Mouse (Mus musculus): ENCODE results near the gene Enc1. TPM values are rescaled to one million over a fixed set of nuclear protein-coding genes. Genes with fewer than 3 reads are reported as not detected.

Enc1 gene
- polyA plus RNA-seq, 1 experiment from 2014 or later: 3.5 TPM

- 76% methylated on average over 7 of the region's 7 CpGs for WGBS
- Histone ChIP-seq H3K4me2 (replicated peaks; ENCODE audit: low read depth) (no peak overlapping the region), H3K4me1 (replicated peaks; ENCODE audit: control insufficient read depth, insufficient read depth) (no peaks in the 10 kb centered on the region), H3K27ac (replicated peaks) (no peak overlapping the region), H3K9me3 (ENCODE audit: control insufficient read depth, low read length) (no peaks in the 10 kb centered on the region), H3K36me3 (ENCODE audit: control insufficient read depth, insufficient read depth, low read length) (no peaks in the 10 kb centered on the region), H3K27me3 (ENCODE audit: control insufficient read depth, insufficient read depth, low read length) (no peaks in the 10 kb centered on the region), H3K9ac (ENCODE audit: low read length) (no peak overlapping the region), H3K4me3 (ENCODE audit: low read depth, low read length) (no peak overlapping the region)
- TF ChIP-seq CTCF (IDR thresholded peaks at IDR 0.05; ENCODE audit: low read depth) (no peak), EP300 (optimal IDR thresholded peaks at IDR 0.05) (no peak)
- ATAC-seq (ENCODE audit: low FRiP score, low TSS enrichment): no peak
- DNase-seq (ENCODE audit: low spot score): no peak
Observed at GRCm38 (mm10) chr13:97207472-97208111, 33.3 kb upstream of the Enc1 start.

GRCm38 (mm10) chr13:97208112-97208478, 32.8 kb upstream of the Enc1 start:
- 47% methylated on average over 7 of the region's 7 CpGs for WGBS
- DNase-seq (ENCODE audit: low spot score) (no peak), ATAC-seq (ENCODE audit: low FRiP score, low TSS enrichment) (no peak)
- Histone ChIP-seq H3K9ac (ENCODE audit: low read length) (no peak overlapping the region), H3K27ac (replicated peaks) (no peak overlapping the region), H3K36me3 (ENCODE audit: control insufficient read depth, insufficient read depth, low read length) (no peaks in the 10 kb centered on the region), H3K9me3 (ENCODE audit: control insufficient read depth, low read length) (no peaks in the 10 kb centered on the region), H3K4me2 (replicated peaks; ENCODE audit: low read depth) (no peak overlapping the region), H3K27me3 (ENCODE audit: control insufficient read depth, insufficient read depth, low read length) (no peaks in the 10 kb centered on the region), H3K4me1 (replicated peaks; ENCODE audit: control insufficient read depth, insufficient read depth) (no peaks in the 10 kb centered on the region), H3K4me3 (ENCODE audit: low read depth, low read length) (no peak overlapping the region)
- TF ChIP-seq CTCF (IDR thresholded peaks at IDR 0.05; ENCODE audit: low read depth) (no peak), EP300 (optimal IDR thresholded peaks at IDR 0.05) (no peak)

- no peak for ATAC-seq (ENCODE audit: low FRiP score, low TSS enrichment)
- WGBS: 49% methylated on average over 3 of the region's 3 CpGs
- no peak overlapping the region for H3K9ac ChIP-seq (ENCODE audit: low read length)
Observed at GRCm38 (mm10) chr13:97208500-97209010, 32.4 kb upstream of the Enc1 start.

GRCm38 (mm10) chr13:97214583-97215268, 26.2 kb upstream of the Enc1 start:
- H3K4me1 ChIP-seq (replicated peaks; ENCODE audit: control insufficient read depth, insufficient read depth): no peaks in the 10 kb centered on the region
- H3K4me3 ChIP-seq (ENCODE audit: low read depth, low read length): no peak overlapping the region
- H3K36me3 ChIP-seq (ENCODE audit: control insufficient read depth, insufficient read depth, low read length): no peaks in the 10 kb centered on the region
- DNase-seq (ENCODE audit: low spot score): no peak
- no peak overlapping the region for H3K27ac ChIP-seq (replicated peaks)
- TF ChIP-seq EP300 (optimal IDR thresholded peaks at IDR 0.05) (no peak), CTCF (IDR thresholded peaks at IDR 0.05; ENCODE audit: low read depth) (no peak)
- ATAC-seq (ENCODE audit: low FRiP score, low TSS enrichment): no peak
- no peaks in the 10 kb centered on the region for H3K9me3 ChIP-seq (ENCODE audit: control insufficient read depth, low read length)
- H3K4me2 ChIP-seq (replicated peaks; ENCODE audit: low read depth): no peak overlapping the region
- H3K27me3 ChIP-seq (ENCODE audit: control insufficient read depth, insufficient read depth, low read length): no peaks in the 10 kb centered on the region
- H3K9ac ChIP-seq (ENCODE audit: low read length): no peak overlapping the region
- WGBS: 70% methylated on average over 3 of the region's 3 CpGs

More at GRCm38 (mm10) chr13:97208500-97209010, 32.4 kb upstream of the Enc1 start:
- TF ChIP-seq CTCF (IDR thresholded peaks at IDR 0.05; ENCODE audit: low read depth) (no peak), EP300 (optimal IDR thresholded peaks at IDR 0.05) (no peak)
- Histone ChIP-seq H3K36me3 (ENCODE audit: control insufficient read depth, insufficient read depth, low read length) (no peaks in the 10 kb centered on the region), H3K27ac (replicated peaks) (no peak overlapping the region), H3K9me3 (ENCODE audit: control insufficient read depth, low read length) (no peaks in the 10 kb centered on the region), H3K4me2 (replicated peaks; ENCODE audit: low read depth) (no peak overlapping the region), H3K4me3 (ENCODE audit: low read depth, low read length) (no peak overlapping the region), H3K4me1 (replicated peaks; ENCODE audit: control insufficient read depth, insufficient read depth) (no peaks in the 10 kb centered on the region), H3K27me3 (ENCODE audit: control insufficient read depth, insufficient read depth, low read length) (no peaks in the 10 kb centered on the region)
- DNase-seq (ENCODE audit: low spot score): no peak

- no peaks in the 10 kb centered on the region for H3K36me3 ChIP-seq (ENCODE audit: control insufficient read depth, insufficient read depth, low read length)
- H3K9me3 ChIP-seq (ENCODE audit: control insufficient read depth, low read length): no peaks in the 10 kb centered on the region
- no peaks in the 10 kb centered on the region for H3K27me3 ChIP-seq (ENCODE audit: control insufficient read depth, insufficient read depth, low read length)
- TF ChIP-seq CTCF (IDR thresholded peaks at IDR 0.05; ENCODE audit: low read depth) (no peak), EP300 (optimal IDR thresholded peaks at IDR 0.05) (no peak)
- H3K27ac ChIP-seq (replicated peaks): no peak overlapping the region
- no peaks in the 10 kb centered on the region for H3K4me1 ChIP-seq (replicated peaks; ENCODE audit: control insufficient read depth, insufficient read depth)
- WGBS: 62% methylated on average over 4 of the region's 4 CpGs
- no peak overlapping the region for H3K4me2 ChIP-seq (replicated peaks; ENCODE audit: low read depth)
- H3K4me3 ChIP-seq (ENCODE audit: low read depth, low read length): no peak overlapping the region
- no peak overlapping the region for H3K9ac ChIP-seq (ENCODE audit: low read length)
- ATAC-seq (ENCODE audit: low FRiP score, low TSS enrichment) (no peak), DNase-seq (ENCODE audit: low spot score) (no peak)
Observed at GRCm38 (mm10) chr13:97215563-97215962, 25.3 kb upstream of the Enc1 start.

GRCm38 (mm10) chr13:97216196-97216595, 24.7 kb upstream of the Enc1 start:
- Histone ChIP-seq H3K36me3 (ENCODE audit: control insufficient read depth, insufficient read depth, low read length) (no peaks in the 10 kb centered on the region), H3K27me3 (ENCODE audit: control insufficient read depth, insufficient read depth, low read length) (no peaks in the 10 kb centered on the region), H3K9ac (ENCODE audit: low read length) (no peak overlapping the region), H3K4me1 (replicated peaks; ENCODE audit: control insufficient read depth, insufficient read depth) (no peaks in the 10 kb centered on the region), H3K27ac (replicated peaks) (no peak overlapping the region), H3K9me3 (ENCODE audit: control insufficient read depth, low read length) (no peaks in the 10 kb centered on the region), H3K4me3 (ENCODE audit: low read depth, low read length) (no peak overlapping the region), H3K4me2 (replicated peaks; ENCODE audit: low read depth) (no peak overlapping the region)
- no peak for DNase-seq (ENCODE audit: low spot score)
- ATAC-seq (ENCODE audit: low FRiP score, low TSS enrichment): no peak
- WGBS: 62% methylated on average over 5 of the region's 5 CpGs
- TF ChIP-seq CTCF (IDR thresholded peaks at IDR 0.05; ENCODE audit: low read depth): no peak
- no peak for TF ChIP-seq EP300 (optimal IDR thresholded peaks at IDR 0.05)

Measured in stomach, postnatal 0 days (tissue).